Mouse (Mus musculus) myocyte (in vitro differentiated cells): ENCODE measurements around the gene Plxnc1. TPM values are rescaled to one million over a fixed set of nuclear protein-coding genes. Genes with fewer than 3 reads are reported as not detected.

Experiments
- H3K27me3 ChIP-seq: one replicate; pipeline ENCODE4 v1.6.1; 2011; ENCODE audit not compliant: control insufficient read depth, insufficient read depth, insufficient read length
- H3K36me3 ChIP-seq: one replicate; pipeline ENCODE4 v1.6.1; 2011; ENCODE audit not compliant: control insufficient read depth, insufficient read depth
- H3K4me2 ChIP-seq: one replicate; pipeline ENCODE4 v1.6.1; 2011; ENCODE audit warnings: low read depth, control low read depth
- H3K4me3 ChIP-seq: one replicate; pipeline ENCODE4 v1.5.1; 2011; ENCODE audit warnings: mild to moderate bottlenecking, control low read depth, moderate library complexity
- H3K79me2 ChIP-seq: one replicate; pipeline ENCODE4 v1.6.1; 2011; ENCODE audit not compliant: control insufficient read depth, insufficient read depth
- H3ac ChIP-seq: one replicate; pipeline ENCODE4 v1.6.1; 2011; ENCODE audit not compliant: control insufficient read depth, insufficient read length
- CEBPB ChIP-seq: IDR thresholded peaks from 2 replicates; pipeline ENCODE4 v1.6.1; 2011; ENCODE audit warnings: mild to moderate bottlenecking, moderate library complexity; ENCODE audit not compliant: poor library complexity, insufficient read depth, severe bottlenecking
- E2F4 ChIP-seq: IDR thresholded peaks from one replicate; pipeline ENCODE4 v1.6.1; 2011; ENCODE audit warnings: mild to moderate bottlenecking, control low read depth, moderate library complexity; ENCODE audit not compliant: insufficient read depth
- MAX ChIP-seq: IDR thresholded peaks from one replicate; pipeline ENCODE4 v1.6.1; 2011; ENCODE audit warnings: low read depth, mild to moderate bottlenecking, control low read depth
- MYOD1 ChIP-seq, 3 experiments: IDR thresholded peaks; one replicate each; pipeline ENCODE4 v1.6.1; 2011; ENCODE audit warnings: control low read depth in 2 of 3, low read depth in 2 of 3, mild to moderate bottlenecking in 2 of 3, moderate library complexity in 1 of 3; ENCODE audit not compliant: insufficient read length in 2 of 3, control insufficient read depth in 1 of 3
- MYOG ChIP-seq, 3 experiments: IDR thresholded peaks; one replicate each; pipeline ENCODE4 v1.6.1; 2011; ENCODE audit warnings: control low read depth in 2 of 3, low read depth in 2 of 3, mild to moderate bottlenecking in 2 of 3; ENCODE audit not compliant: insufficient read length in 2 of 3, control insufficient read depth in 1 of 3, insufficient read depth in 1 of 3
- POLR2A ChIP-seq: IDR thresholded peaks from one replicate; pipeline ENCODE4 v1.6.1; 2011; ENCODE audit warnings: low read depth, mild to moderate bottlenecking, control low read depth, moderate library complexity; ENCODE audit not compliant: insufficient read length
- POLR2AphosphoS2 ChIP-seq: IDR thresholded peaks from one replicate; pipeline ENCODE4 v1.6.1; 2011; ENCODE audit warnings: low read depth, control low read depth; ENCODE audit not compliant: insufficient read length
- REST ChIP-seq: IDR thresholded peaks from one replicate; pipeline ENCODE4 v1.6.1; 2011; ENCODE audit warnings: mild to moderate bottlenecking, control low read depth, moderate library complexity; ENCODE audit not compliant: insufficient read depth, insufficient read length
- SRF ChIP-seq: IDR thresholded peaks from one replicate; pipeline ENCODE4 v1.6.1; 2011; ENCODE audit warnings: low read depth; ENCODE audit not compliant: control insufficient read depth, insufficient read length
- TCF12 ChIP-seq: IDR thresholded peaks from one replicate; pipeline ENCODE4 v1.6.1; 2011; ENCODE audit warnings: mild to moderate bottlenecking, control low read depth; ENCODE audit not compliant: poor library complexity, insufficient read depth, severe bottlenecking
- TCF3 ChIP-seq: IDR thresholded peaks from one replicate; pipeline ENCODE4 v1.6.1; 2011; ENCODE audit warnings: low read depth, control low read depth; ENCODE audit not compliant: insufficient read length
- USF1 ChIP-seq: IDR thresholded peaks from one replicate; pipeline ENCODE4 v1.6.1; 2011; ENCODE audit warnings: low read depth, mild to moderate bottlenecking, control low read depth, moderate library complexity
- polyA plus RNA-seq: library from polyadenylated mRNA; unstranded; fragments of >200 nt; fragmentation: generic; extraction: Trizol; gene quantifications from one replicate; pipeline ENCODE4 v1.2.1, GENCODE M21; 2012; ENCODE audit warnings: missing spikeins

The Plxnc1 gene
- polyA plus RNA-seq, 1 experiment = not detected

- no peak overlapping the region for H3K4me2 ChIP-seq
- H3K79me2 ChIP-seq = no peaks in the 10 kb centered on the region
- TF ChIP-seq MYOG (IDR thresholded peaks at IDR 0.05; ENCODE audit: control insufficient read depth in 1 of 3, insufficient read depth in 1 of 3, insufficient read length in 2 of 3, low read depth in 2 of 3) (no peak), REST (no peak), CEBPB (no peak)
- H3K27me3 ChIP-seq = no peaks in the 10 kb centered on the region
- no peaks in the 10 kb centered on the region for H3K36me3 ChIP-seq
- H3ac ChIP-seq = no peak overlapping the region
- H3K4me3 ChIP-seq = no peak overlapping the region
Observed at GRCm38 (mm10) chr10:94798128-94798527, 146.5 kb downstream of the Plxnc1 start.

GRCm38 (mm10) chr10:94794666-94795244, 149.9 kb downstream of the Plxnc1 start:
- TF ChIP-seq MYOD1 (IDR thresholded peaks at IDR 0.05; ENCODE audit: control insufficient read depth in 1 of 3, insufficient read length in 2 of 3, low read depth in 2 of 3) (no peak), TCF3 (no peak), USF1 (no peak), MYOG (IDR thresholded peaks at IDR 0.05; ENCODE audit: control insufficient read depth in 1 of 3, insufficient read depth in 1 of 3, insufficient read length in 2 of 3, low read depth in 2 of 3) (no peak), TCF12 (no peak), MAX (no peak), REST (no peak)
- Histone ChIP-seq H3ac (no peak overlapping the region), H3K27me3 (no peaks in the 10 kb centered on the region), H3K4me2 (no peak overlapping the region), H3K36me3 (peaks cover 4% of the 10 kb centered on the region), H3K4me3 (no peak overlapping the region), H3K79me2 (no peaks in the 10 kb centered on the region)

GRCm38 (mm10) chr10:94793914-94794313, 150.7 kb downstream of the Plxnc1 start:
- H3K4me3 ChIP-seq = no peak overlapping the region
- H3K27me3 ChIP-seq = no peaks in the 10 kb centered on the region
- no peaks in the 10 kb centered on the region for H3K79me2 ChIP-seq
- H3ac ChIP-seq = no peak overlapping the region
- TF ChIP-seq TCF12 (no peak), MAX (no peak), E2F4 (no peak), MYOG (IDR thresholded peaks at IDR 0.05; ENCODE audit: control insufficient read depth in 1 of 3, insufficient read depth in 1 of 3, insufficient read length in 2 of 3, low read depth in 2 of 3) (no peak), POLR2AphosphoS2 (no peak), SRF (no peak), TCF3 (no peak), USF1 (no peak), POLR2A (no peak), REST (no peak), CEBPB (no peak)
- H3K36me3 ChIP-seq = peaks cover 8% of the 10 kb centered on the region
- H3K4me2 ChIP-seq = no peak overlapping the region

- Histone ChIP-seq H3K79me2 (no peaks in the 10 kb centered on the region), H3ac (no peak overlapping the region), H3K27me3 (no peaks in the 10 kb centered on the region), H3K36me3 (peaks cover 8% of the 10 kb centered on the region), H3K4me3 (no peak overlapping the region), H3K4me2 (no peak overlapping the region)
- no peak for TF ChIP-seq CEBPB
- TF ChIP-seq MYOD1 (IDR thresholded peaks at IDR 0.05; ENCODE audit: control insufficient read depth in 1 of 3, insufficient read length in 2 of 3, low read depth in 2 of 3) = no peak
- TF ChIP-seq E2F4 = no peak
- TF ChIP-seq REST = no peak
- TF ChIP-seq SRF = no peak
- no peak for TF ChIP-seq TCF12
- TF ChIP-seq MAX = no peak
- no peak for TF ChIP-seq POLR2A
Observed at GRCm38 (mm10) chr10:94789205-94789604, 155.4 kb downstream of the Plxnc1 start.

- no peak overlapping the region for H3ac ChIP-seq
- no peak overlapping the region for H3K4me3 ChIP-seq
- no peaks in the 10 kb centered on the region for H3K36me3 ChIP-seq
- H3K27me3 ChIP-seq = no peaks in the 10 kb centered on the region
- H3K79me2 ChIP-seq = no peaks in the 10 kb centered on the region
- TF ChIP-seq E2F4 (no peak), MYOD1 (IDR thresholded peaks at IDR 0.05; ENCODE audit: control insufficient read depth in 1 of 3, insufficient read length in 2 of 3, low read depth in 2 of 3) (no peak), TCF3 (no peak), MYOG (IDR thresholded peaks at IDR 0.05; ENCODE audit: control insufficient read depth in 1 of 3, insufficient read depth in 1 of 3, insufficient read length in 2 of 3, low read depth in 2 of 3) (no peak), REST (no peak), USF1 (no peak), CEBPB (no peak), TCF12 (no peak), POLR2A (no peak), POLR2AphosphoS2 (no peak), SRF (no peak), MAX (no peak)
- no peak overlapping the region for H3K4me2 ChIP-seq
Observed at GRCm38 (mm10) chr10:94780618-94781262, 163.9 kb downstream of the Plxnc1 start.
